Mouse (Mus musculus) stomach, embryonic 15.5 days (tissue): ENCODE measurements around the gene Wnk2. TPM values are rescaled to one million over a fixed set of nuclear protein-coding genes. Genes with fewer than 3 reads are reported as not detected.

Experiments
- ATAC-seq: fragments of 200-750 bp; cut with Nextera tagmentation; 2 replicates; pipeline ENCODE4 v1.8.0; 2017; ENCODE audit warnings: low read depth, moderate number of reproducible peaks, moderate TSS enrichment; ENCODE audit not compliant: insufficient read depth, low FRiP score
- H3K27ac ChIP-seq: fragments of 300-500 bp; sonication (generic); 2 replicates; pipeline ENCODE4 v1.5.1; 2015; ENCODE audit warnings: mild to moderate bottlenecking, inconsistent platforms
- H3K27me3 ChIP-seq: fragments of 300-500 bp; sonication (generic); replicated peaks from 2 replicates; pipeline ENCODE4 v1.6.1; 2015; ENCODE audit warnings: inconsistent platforms
- H3K36me3 ChIP-seq: fragments of 300-500 bp; sonication (generic); 2 replicates; pipeline ENCODE4 v1.6.1; 2015; ENCODE audit warnings: inconsistent platforms
- H3K4me1 ChIP-seq: fragments of 300-500 bp; sonication (generic); 2 replicates; pipeline ENCODE4 v1.6.1; 2015; ENCODE audit warnings: inconsistent platforms
- H3K4me2 ChIP-seq: fragments of 300-500 bp; sonication (generic); 2 replicates; pipeline ENCODE4 v1.6.1; 2015; ENCODE audit warnings: mild to moderate bottlenecking, inconsistent platforms
- H3K4me3 ChIP-seq: fragments of 300-500 bp; sonication (generic); replicated peaks from 2 replicates; pipeline ENCODE4 v1.5.1; 2015; ENCODE audit warnings: inconsistent platforms
- H3K9ac ChIP-seq: fragments of 300-500 bp; sonication (generic); 2 replicates; pipeline ENCODE4 v1.6.1; 2015; ENCODE audit warnings: inconsistent platforms
- H3K9me3 ChIP-seq: fragments of 300-500 bp; sonication (generic); 2 replicates; pipeline ENCODE4 v1.6.1; 2016; ENCODE audit warnings: inconsistent platforms
- WGBS: fragments of 180-500 bp; shearing (Covaris S2); methylation state at CpG from one replicate; pipeline ENCODE4 v1.1.7; 2015; 5-methylcytosine and 5-hydroxymethylcytosine counted together
- polyA plus RNA-seq: library from polyadenylated mRNA; unstranded; fragments of >200 nt; fragmentation: Nextera tagmentation; extraction: Ambion mirVana; gene quantifications from 2 replicates; pipeline ENCODE4 v1.2.1, GENCODE M21; 2015

The Wnk2 gene
- polyA plus RNA-seq, 1 experiment from 2014 or later, result 3.3 TPM

DNA sequence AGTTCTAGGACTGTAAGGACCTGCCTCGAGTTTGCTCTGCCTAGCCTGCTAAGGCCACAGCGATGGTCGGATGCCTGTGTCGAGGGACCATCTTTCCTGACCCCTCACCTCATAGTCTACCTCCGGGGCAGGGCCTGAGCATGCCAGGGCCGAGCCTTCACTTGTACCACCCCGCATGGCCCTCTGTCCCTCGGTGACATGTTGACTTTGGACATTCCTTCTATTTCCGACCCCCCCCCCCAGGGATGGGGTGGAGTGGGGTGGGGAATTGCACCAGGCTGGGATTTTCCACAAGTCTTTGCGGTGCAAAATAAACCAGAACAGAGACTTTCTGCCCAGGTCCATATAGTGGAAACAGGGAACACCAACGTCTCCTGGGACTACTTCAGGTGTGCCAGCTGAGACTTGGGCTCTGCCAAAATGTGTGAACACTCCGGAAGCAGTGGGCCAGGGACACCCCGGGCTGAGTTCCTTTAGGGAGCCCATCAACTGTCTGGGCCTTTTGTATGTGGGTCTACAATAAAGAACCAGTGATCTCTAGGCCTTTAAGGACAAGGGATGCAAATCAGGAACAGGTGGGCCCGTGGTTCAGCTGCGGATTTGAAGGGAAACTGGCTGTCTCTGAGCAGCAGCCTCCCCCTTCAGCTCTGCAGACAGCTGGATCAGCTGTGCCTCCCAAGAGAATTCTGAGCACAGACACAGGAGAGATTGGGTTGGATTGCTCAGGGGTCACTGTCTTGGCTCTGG, 40.6 kb upstream of the Wnk2 start:
- Histone ChIP-seq H3K4me1 (peaks cover 55% of the 10 kb centered on the region), H3K9ac (0 out of 2 replicates have a peak overlapping the region, but pooled peaks have one; percentile 77), H3K27ac (0 out of 2 replicates have a peak overlapping the region, but pooled peaks have one; percentile 62), H3K4me3 (peak overlapping the region; percentile 84), H3K4me2 (peak overlapping the region; percentile 97), H3K36me3 (no peaks in the 10 kb centered on the region), H3K9me3 (no peaks in the 10 kb centered on the region), H3K27me3 (no peaks in the 10 kb centered on the region)
- no peak; the same call in 1 of the 2 replicates for ATAC-seq
- WGBS, result 23% methylated on average over 15 of the region's 15 CpGs

DNA sequence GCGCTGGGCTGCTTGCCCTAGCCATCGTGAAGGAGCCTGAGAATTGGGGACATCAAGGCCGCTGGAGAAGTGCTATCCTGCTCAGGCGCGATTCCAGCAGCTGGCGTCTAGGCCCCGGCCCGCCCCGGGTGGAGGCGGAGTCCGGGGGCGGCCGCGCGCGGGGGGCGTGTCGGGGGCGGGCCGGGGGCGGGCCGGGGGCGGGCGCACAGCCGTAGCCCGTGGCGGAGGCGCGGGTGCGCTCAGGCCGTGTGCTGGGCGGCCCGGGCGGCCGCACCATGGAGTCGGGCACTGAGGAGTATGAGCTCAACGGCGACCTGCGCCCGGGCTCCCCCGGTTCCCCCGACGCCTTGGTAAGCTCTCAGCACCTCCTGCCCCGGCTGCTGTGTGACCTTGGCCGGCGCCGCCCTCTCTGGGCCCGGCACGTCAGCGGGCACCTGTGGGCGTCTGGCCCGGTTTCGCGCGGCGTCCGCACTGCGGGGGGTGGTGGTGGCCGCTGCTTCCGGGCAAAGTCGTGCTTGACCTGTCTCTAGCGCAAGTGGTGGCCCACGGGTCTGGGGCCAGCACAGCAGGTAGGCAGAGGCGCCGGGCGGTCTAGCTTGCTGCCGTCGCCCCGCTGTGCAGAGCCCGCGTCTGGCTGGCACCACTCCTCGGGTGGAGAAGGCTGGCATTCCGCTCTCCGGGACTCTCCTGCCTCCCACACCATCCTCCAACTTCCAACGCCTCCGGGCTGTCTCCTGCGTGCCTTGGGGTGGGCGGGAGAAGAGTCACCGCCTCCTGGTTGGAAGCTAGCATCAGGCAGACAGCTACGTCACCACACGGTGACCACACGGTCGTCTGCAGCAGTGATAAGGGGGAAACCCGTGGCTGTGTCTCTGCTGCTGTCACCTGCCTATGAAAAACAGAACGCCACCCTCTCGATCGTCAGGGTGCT, 39.7 kb upstream of the Wnk2 start, which contains the start of gene Ninj1:
Ninj1 (plus strand) TSS at position 198 of the 931 bp plus-strand sequence.
- H3K27me3 ChIP-seq, result no peaks in the 10 kb centered on the region
- peak within 1 kb of the TSS; percentile 97 for H3K4me2 ChIP-seq
- H3K36me3 ChIP-seq, result no peaks in the 10 kb centered on the region
- H3K9ac ChIP-seq, result peak within 1 kb of the TSS; percentile 77
- H3K27ac ChIP-seq, result peak within 1 kb of the TSS; percentile 73
- peaks cover 59% of the 10 kb centered on the region for H3K4me1 ChIP-seq
- ATAC-seq, result peak; percentile 90
- WGBS, result under 1% methylated on average over 85 of the region's 87 CpGs
- peak within 1 kb of the TSS; percentile 84 for H3K4me3 ChIP-seq
- no peaks in the 10 kb centered on the region for H3K9me3 ChIP-seq

DNA sequence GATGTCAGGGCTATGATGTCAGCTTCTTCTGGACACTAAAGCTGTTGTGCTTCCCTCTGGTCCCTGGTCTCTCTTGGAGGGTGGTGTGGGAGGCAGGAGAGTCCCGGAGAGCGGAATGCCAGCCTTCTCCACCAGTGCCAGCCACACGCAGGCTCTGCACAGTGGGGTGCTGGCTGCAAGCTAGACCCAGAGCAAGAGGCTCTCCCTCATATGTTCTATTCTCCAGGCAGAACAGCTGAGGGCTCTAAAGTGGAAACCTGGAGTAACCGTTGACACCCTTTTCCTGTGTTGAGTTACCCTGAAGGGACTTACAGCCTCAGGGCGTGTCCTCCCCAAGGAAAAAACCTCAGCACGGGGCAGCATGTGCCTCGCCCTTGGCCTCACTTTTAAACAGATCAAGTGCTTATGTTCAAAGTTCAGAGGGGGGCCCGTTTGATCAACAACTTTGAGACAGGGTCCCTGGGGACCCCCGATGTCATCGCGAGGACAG, 39.0 kb upstream of the Wnk2 start:
- no peaks in the 10 kb centered on the region for H3K9me3 ChIP-seq
- peaks cover 61% of the 10 kb centered on the region for H3K4me1 ChIP-seq
- WGBS, result 18% methylated on average over 11 of the region's 11 CpGs
- peak overlapping the region; percentile 73 for H3K27ac ChIP-seq
- 0 out of 2 replicates have a peak overlapping the region, but pooled peaks have one; percentile 39 for H3K9ac ChIP-seq
- H3K4me3 ChIP-seq, result peak overlapping the region; percentile 84
- no peaks in the 10 kb centered on the region for H3K27me3 ChIP-seq
- peak; percentile 24 for ATAC-seq
- H3K36me3 ChIP-seq, result no peaks in the 10 kb centered on the region
- H3K4me2 ChIP-seq, result peak overlapping the region; percentile 97

DNA sequence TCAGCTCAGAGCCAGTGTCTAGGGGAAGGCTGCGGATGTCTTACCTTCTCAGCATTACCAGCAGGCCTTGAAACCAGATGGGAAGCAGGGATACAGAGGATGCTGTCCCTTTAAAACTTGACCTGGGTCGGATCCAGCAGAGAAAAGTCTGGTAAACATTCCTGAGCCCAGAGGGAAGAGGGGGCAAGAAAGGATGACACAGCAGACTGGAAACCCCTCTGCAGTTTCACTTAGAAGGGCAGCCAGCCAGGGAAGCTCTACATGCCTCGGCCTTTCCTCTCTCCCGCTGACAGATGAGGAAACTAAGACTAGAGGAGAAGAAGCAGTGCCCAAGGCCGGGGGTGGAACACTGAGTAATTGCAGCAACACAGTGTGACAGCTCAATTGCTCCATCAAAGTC, 35.8 kb upstream of the Wnk2 start:
- Histone ChIP-seq H3K9me3 (no peaks in the 10 kb centered on the region), H3K4me3 (no peak overlapping the region), H3K27me3 (no peaks in the 10 kb centered on the region), H3K4me2 (no peak overlapping the region), H3K36me3 (no peaks in the 10 kb centered on the region), H3K9ac (no peak overlapping the region), H3K4me1 (peaks cover 37% of the 10 kb centered on the region), H3K27ac (no peak overlapping the region)
- ATAC-seq, result no peak
- WGBS, result 32% methylated on average over 5 of the region's 5 CpGs

DNA sequence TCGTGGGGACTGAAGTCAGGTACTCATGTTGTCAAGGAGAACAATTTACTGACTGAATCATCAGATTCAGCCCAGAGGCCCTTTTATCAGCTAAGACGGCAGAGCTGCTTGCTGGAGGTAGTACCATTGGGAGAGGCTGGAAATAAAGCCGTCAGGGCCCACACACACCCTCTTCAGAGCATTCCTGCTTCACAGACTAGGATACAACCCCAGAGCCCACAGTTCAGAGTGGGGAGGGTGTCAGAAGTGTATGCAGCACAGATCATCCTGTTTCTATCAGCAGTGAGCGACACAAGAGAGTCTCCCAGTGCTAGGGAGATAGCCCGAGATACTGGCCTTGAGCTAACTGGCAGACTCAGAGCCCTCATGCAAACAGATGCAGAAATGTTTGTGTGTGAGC, 35.3 kb upstream of the Wnk2 start:
- H3K9ac ChIP-seq, result no peak overlapping the region
- no peak overlapping the region for H3K27ac ChIP-seq
- no peaks in the 10 kb centered on the region for H3K36me3 ChIP-seq
- H3K4me3 ChIP-seq, result no peak overlapping the region
- no peaks in the 10 kb centered on the region for H3K27me3 ChIP-seq
- WGBS, result 32% methylated on average over 5 of the region's 5 CpGs
- no peaks in the 10 kb centered on the region for H3K9me3 ChIP-seq
- peaks cover 32% of the 10 kb centered on the region for H3K4me1 ChIP-seq
- ATAC-seq, result no peak
- H3K4me2 ChIP-seq, result no peak overlapping the region

DNA sequence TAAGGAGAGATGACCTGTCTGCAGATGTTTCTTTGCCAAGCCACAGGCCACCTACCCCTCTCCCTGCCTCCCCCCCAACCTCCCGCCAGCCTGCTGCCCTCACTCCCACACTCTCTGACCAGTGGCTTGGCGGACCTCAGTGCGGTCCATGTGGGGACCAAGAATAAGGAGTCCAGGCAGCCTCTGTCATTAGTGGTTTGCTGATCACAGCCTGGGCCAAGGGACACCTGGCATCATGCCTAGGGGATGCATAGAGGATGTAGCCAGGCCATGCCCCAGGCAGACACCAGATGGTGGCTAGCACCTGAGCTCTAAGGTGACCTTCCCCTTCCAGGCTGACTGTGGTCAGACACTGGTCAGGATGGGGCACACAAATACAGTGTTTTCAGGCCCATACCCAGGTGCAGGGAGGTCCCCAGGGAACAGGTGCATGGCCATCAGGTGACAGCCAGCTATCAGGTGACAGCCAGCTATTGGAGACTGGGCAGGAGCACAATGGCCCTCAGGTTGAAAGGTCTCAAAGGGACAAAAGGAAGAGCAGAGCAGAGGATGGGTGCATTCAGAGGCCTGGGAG, 33.7 kb upstream of the Wnk2 start:
- 86% methylated on average over 3 of the region's 3 CpGs for WGBS
- H3K27me3 ChIP-seq, result no peaks in the 10 kb centered on the region
- no peak overlapping the region for H3K9ac ChIP-seq
- no peaks in the 10 kb centered on the region for H3K9me3 ChIP-seq
- H3K4me2 ChIP-seq, result no peak overlapping the region
- H3K36me3 ChIP-seq, result no peaks in the 10 kb centered on the region
- H3K27ac ChIP-seq, result no peak overlapping the region
- H3K4me3 ChIP-seq, result no peak overlapping the region
- no peak for ATAC-seq
- peaks cover 21% of the 10 kb centered on the region for H3K4me1 ChIP-seq

DNA sequence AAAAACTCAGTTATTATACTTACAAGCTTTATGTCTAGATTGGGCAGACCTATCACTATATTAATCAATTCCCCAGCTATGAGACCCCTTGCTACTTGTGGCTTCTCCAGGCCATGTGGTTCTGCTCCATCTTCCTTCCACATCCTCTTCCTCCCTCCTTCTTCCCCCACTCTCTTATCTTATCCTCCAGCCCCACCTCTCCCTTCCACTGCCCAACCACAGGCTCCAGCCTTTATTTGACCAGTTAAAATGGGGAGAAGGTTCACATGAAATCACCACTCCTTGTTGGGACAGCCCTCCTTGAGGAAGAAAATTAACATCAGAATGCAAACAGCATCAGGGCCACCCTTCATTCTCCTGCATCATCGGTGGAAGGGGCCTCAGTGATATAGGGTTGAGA, 32.9 kb upstream of the Wnk2 start:
- H3K4me1 ChIP-seq, result peaks cover 18% of the 10 kb centered on the region
- no peaks in the 10 kb centered on the region for H3K27me3 ChIP-seq
- WGBS, result 40% methylated on average over 1 of the region's 1 CpGs
- no peak for ATAC-seq
- H3K4me2 ChIP-seq, result no peak overlapping the region
- H3K4me3 ChIP-seq, result no peak overlapping the region
- no peak overlapping the region for H3K27ac ChIP-seq
- no peaks in the 10 kb centered on the region for H3K9me3 ChIP-seq
- H3K36me3 ChIP-seq, result no peaks in the 10 kb centered on the region
- H3K9ac ChIP-seq, result no peak overlapping the region

DNA sequence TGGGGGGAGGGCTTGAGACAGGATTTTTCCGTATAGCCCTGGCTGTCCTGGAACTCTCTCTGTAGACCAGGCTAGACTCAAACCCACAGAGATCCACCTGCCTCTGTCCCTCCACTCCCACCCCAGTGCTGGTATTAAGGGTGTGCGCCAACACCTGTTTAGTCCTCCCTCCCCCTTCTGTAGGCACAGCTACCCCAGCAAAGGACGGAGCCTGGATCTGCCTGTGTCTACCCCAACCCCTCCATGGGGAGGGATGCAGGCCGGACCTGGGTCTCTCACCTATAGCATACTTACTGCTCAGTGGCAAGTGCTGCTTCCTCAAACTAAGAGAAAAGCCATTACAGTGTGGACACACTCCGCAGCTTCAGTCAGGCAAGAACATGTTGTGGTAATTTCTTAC, 32.5 kb upstream of the Wnk2 start:
- no peak overlapping the region for H3K4me2 ChIP-seq
- H3K9ac ChIP-seq, result no peak overlapping the region
- peaks cover 18% of the 10 kb centered on the region for H3K4me1 ChIP-seq
- no peak for ATAC-seq
- no peaks in the 10 kb centered on the region for H3K27me3 ChIP-seq
- no peak overlapping the region for H3K27ac ChIP-seq
- no peaks in the 10 kb centered on the region for H3K36me3 ChIP-seq
- no peak overlapping the region for H3K4me3 ChIP-seq
- 80% methylated on average over 5 of the region's 5 CpGs for WGBS
- no peaks in the 10 kb centered on the region for H3K9me3 ChIP-seq

DNA sequence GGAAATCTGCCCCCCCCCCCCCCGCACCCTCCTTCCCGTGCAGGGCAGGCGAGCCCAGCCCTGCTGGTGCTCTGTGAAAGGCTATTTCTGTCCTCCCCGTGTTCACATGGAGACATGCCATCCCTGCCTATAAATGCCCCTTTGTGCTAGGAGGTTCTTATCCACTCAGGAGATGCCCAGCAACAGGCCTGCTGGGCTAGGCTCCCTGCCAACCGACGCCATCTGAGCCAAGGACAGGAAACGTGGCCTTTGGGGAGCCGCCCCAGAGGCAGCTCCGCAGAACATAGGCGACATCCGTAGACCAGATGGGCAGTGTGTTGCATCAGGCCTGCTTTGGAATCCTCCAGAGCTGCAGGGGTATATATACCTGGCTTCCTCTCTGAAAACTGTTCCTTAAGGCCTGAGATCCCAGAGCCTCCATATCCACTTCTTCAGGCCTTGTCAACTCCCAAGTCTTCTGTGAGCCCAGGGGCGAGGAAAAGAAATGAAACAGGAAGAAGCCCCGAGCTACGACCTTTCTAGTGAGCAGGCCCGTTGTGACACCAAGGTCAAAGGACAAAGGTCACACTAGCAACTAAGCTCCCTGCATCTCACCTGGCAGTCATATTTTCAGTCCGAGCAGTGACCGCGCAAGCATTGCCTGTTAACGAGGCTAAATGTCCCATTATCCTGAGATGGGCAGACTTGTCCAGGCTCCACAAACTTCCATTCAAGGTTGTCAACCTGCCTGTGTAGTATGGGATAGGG, 31.2 kb upstream of the Wnk2 start:
- Histone ChIP-seq H3K4me2 (no peak overlapping the region), H3K4me3 (no peak overlapping the region), H3K4me1 (peaks cover 18% of the 10 kb centered on the region), H3K9ac (no peak overlapping the region), H3K27ac (no peak overlapping the region), H3K9me3 (no peaks in the 10 kb centered on the region), H3K36me3 (no peaks in the 10 kb centered on the region), H3K27me3 (no peaks in the 10 kb centered on the region)
- ATAC-seq, result peak; percentile 48; the same call in 1 of the 2 replicates
- WGBS, result 68% methylated on average over 19 of the region's 19 CpGs

DNA sequence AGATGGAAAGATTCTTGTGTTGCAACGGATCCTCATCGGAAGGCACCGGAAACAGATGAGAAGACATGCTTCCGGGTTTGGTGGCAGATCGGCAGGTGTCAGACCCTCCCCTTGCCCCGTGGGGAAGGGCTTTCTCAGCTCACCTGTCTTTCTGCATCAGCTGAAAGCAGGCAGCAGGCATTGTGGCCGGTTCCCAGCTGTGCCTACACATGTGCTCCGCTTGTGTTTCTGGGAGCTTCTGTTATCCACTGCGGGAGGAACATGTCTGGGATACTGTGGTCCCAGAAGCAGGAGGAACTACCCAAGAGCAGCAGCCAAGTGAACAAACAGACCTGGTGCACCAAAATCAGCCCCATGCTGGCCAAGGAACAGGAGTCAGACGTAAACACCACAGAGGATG, 27.7 kb upstream of the Wnk2 start:
- H3K4me1 ChIP-seq, result peaks cover 6% of the 10 kb centered on the region; the same call in 1 of the 2 replicates
- no peak overlapping the region for H3K27ac ChIP-seq
- H3K36me3 ChIP-seq, result no peaks in the 10 kb centered on the region
- no peak for ATAC-seq
- no peak overlapping the region for H3K9ac ChIP-seq
- H3K9me3 ChIP-seq, result no peaks in the 10 kb centered on the region
- no peak overlapping the region for H3K4me3 ChIP-seq
- 73% methylated on average over 10 of the region's 10 CpGs for WGBS
- no peaks in the 10 kb centered on the region for H3K27me3 ChIP-seq
- no peak overlapping the region for H3K4me2 ChIP-seq

DNA sequence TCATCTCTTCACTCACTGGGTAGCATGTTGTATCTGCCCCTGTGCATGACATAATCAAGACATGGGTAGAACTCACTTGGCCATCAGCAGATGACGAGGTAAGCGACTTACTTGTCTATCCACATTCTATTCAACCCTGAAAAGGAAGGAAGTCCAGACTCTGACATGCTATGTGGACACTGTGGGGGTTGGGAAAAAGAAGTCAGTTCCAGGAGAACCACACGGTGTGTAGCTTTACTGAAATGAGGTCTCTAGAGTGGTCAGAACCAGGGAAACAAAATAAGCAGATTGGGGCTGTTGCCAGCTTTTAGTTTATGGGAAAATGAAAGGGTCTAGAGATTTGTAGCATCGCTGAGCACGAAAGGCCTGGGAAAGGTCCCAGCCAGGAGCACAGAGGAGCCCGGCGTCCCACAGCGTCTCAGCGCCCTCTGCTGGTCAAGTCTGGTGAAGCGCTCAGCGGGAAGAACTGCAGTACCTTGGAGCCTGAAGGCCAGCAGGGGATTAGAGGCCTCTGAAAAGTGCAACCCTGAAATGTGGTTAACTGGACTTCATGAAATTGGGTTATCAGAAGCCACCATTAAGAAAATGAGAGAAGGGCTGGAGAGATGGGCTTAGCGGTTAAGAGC, 25.3 kb upstream of the Wnk2 start:
- Histone ChIP-seq H3K36me3 (no peaks in the 10 kb centered on the region), H3K4me1 (no peaks in the 10 kb centered on the region), H3K27me3 (no peaks in the 10 kb centered on the region), H3K4me2 (no peak overlapping the region), H3K9me3 (no peaks in the 10 kb centered on the region), H3K9ac (no peak overlapping the region), H3K27ac (no peak overlapping the region), H3K4me3 (no peak overlapping the region)
- peak; percentile 67 for ATAC-seq
- WGBS, result 7% methylated on average over 12 of the region's 12 CpGs
